Mouse (Mus musculus): ENCODE results near the gene Acot11. TPM values are rescaled to one million over a fixed set of nuclear protein-coding genes. Genes with fewer than 3 reads are reported as not detected.
A peak's percentile ranks its signal among the peaks of the same experiment; 100 is the strongest.

Acot11 gene
- polyA plus RNA-seq, 1 experiment from 2014 or later: 0.93 TPM

DNA sequence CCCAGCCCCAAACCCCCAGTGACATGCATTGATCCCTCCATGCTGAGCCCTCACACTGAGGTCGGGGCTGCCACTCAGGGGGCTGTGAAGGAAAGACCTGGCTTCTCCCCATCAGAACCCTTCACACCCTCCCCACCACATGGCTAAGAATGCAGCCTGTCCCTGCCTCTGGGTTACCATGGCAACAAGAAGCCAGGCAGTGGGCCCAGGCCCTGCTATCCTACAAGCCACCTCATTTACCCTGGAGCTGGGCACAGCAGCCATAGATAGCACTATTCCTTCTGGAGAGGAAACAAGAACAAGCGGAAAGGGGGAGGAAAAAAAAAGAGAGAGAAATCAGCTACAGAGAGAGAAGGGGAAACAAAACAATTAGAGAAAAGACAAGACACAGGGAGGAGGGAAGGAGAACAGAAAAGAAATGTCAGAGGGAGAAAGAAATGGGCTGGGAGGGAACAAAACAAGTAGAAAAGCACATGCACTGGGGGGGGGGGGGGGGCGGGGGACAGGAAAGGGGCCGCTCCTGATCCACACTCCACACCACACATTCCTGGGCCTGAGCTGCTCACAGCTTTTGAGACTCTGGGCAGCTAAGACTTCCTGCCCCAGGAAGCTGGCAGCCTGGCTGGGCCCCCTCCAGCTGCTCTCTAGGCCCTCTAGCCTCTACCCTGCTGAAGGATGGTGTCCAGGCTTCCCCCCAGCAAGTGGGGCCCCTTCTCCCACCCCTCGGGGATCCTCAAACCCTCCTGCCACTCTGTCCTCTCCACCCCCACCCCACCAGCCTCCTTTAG, 18.9 kb downstream of the Acot11 start:
- WGBS: 5% methylated on average over 3 of the region's 5 CpGs
- H3K4me2 ChIP-seq (replicated peaks; ENCODE audit: low read depth, low read length): no peak overlapping the region
- peak; percentile 68 for DNase-seq (ENCODE audit: low spot score)
- H3K36me3 ChIP-seq (ENCODE audit: insufficient read depth, low read length): no peaks in the 10 kb centered on the region
- peak; percentile 80 for ATAC-seq
- H3K27ac ChIP-seq (ENCODE audit: low read length): peak overlapping the region; percentile 60
- no peak overlapping the region for H3K4me3 ChIP-seq (ENCODE audit: low read depth, low read length)
- H3K4me1 ChIP-seq (ENCODE audit: insufficient read depth, low read depth, low read length): peaks cover 5% of the 10 kb centered on the region; the same call in 1 of the 2 replicates
- TF ChIP-seq CTCF (IDR thresholded peaks at IDR 0.05) (no peak), EP300 (IDR thresholded peaks at IDR 0.05) (no peak)
- H3K27me3 ChIP-seq (replicated peaks; ENCODE audit: insufficient read depth, low read length): no peaks in the 10 kb centered on the region
- H3K9ac ChIP-seq (replicated peaks; ENCODE audit: low read depth): no peak overlapping the region
- no peaks in the 10 kb centered on the region for H3K9me3 ChIP-seq (ENCODE audit: low read length)

DNA sequence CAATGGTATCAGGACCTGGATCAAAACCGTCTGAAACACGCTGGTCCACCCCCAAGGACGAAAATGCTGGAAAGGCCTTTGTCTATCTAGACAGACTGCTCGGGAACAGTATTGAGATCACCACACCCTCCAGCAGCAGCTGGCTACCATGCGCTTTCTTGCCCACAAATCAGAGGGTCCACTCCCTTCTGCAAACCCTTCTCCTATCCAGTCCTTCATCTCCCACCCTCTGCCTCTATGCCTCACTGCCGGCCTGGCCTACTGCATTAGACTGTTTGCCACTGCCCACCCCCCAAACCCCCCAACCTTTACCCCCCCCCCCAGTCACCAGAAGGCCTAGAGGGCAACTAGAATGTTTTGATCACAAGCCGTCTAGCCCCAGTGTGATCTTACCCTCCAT, 19.5 kb downstream of the Acot11 start:
- H3K9me3 ChIP-seq (ENCODE audit: low read length): no peaks in the 10 kb centered on the region
- no peak overlapping the region for H3K4me2 ChIP-seq (replicated peaks; ENCODE audit: low read depth, low read length)
- no peak for ATAC-seq
- H3K27me3 ChIP-seq (replicated peaks; ENCODE audit: insufficient read depth, low read length): no peaks in the 10 kb centered on the region
- WGBS: 73% methylated on average over 7 of the region's 7 CpGs
- TF ChIP-seq CTCF (IDR thresholded peaks at IDR 0.05) (no peak), EP300 (IDR thresholded peaks at IDR 0.05) (no peak)
- H3K4me1 ChIP-seq (ENCODE audit: insufficient read depth, low read depth, low read length): peaks cover 5% of the 10 kb centered on the region; the same call in 1 of the 2 replicates
- DNase-seq (ENCODE audit: low spot score): no peak
- no peak overlapping the region for H3K4me3 ChIP-seq (ENCODE audit: low read depth, low read length)
- H3K27ac ChIP-seq (ENCODE audit: low read length): peak overlapping the region; percentile 60; the same call in 1 of the 2 replicates
- H3K9ac ChIP-seq (replicated peaks; ENCODE audit: low read depth): no peak overlapping the region
- H3K36me3 ChIP-seq (ENCODE audit: insufficient read depth, low read length): no peaks in the 10 kb centered on the region

DNA sequence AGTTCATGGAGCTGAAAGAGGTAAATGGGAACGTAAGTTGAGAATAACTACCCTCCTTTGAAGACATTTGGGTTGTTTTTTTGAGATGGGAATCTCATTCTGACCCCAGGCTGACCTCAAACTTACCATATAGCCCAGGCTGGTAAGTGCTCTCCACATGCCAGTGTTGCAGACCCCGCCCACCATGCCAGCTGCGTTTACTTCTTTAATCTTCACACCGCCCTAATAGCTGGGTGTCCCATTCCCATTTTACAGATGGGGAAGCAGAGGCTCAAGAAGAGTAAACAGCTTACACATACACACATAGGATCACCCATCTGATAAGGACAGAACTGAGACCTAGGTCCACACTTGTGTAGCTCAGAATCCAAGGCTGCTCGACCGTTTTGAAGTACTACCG, 20.0 kb downstream of the Acot11 start:
- Histone ChIP-seq H3K4me1 (ENCODE audit: insufficient read depth, low read depth, low read length) (peaks cover 5% of the 10 kb centered on the region; the same call in 1 of the 2 replicates), H3K36me3 (ENCODE audit: insufficient read depth, low read length) (no peaks in the 10 kb centered on the region), H3K4me3 (ENCODE audit: low read depth, low read length) (no peak overlapping the region), H3K9ac (replicated peaks; ENCODE audit: low read depth) (no peak overlapping the region), H3K27ac (ENCODE audit: low read length) (no peak overlapping the region), H3K27me3 (replicated peaks; ENCODE audit: insufficient read depth, low read length) (no peaks in the 10 kb centered on the region), H3K9me3 (ENCODE audit: low read length) (no peaks in the 10 kb centered on the region), H3K4me2 (replicated peaks; ENCODE audit: low read depth, low read length) (no peak overlapping the region)
- DNase-seq (ENCODE audit: low spot score): no peak
- no peak for ATAC-seq
- no peak for TF ChIP-seq EP300 (IDR thresholded peaks at IDR 0.05)
- no peak for TF ChIP-seq CTCF (IDR thresholded peaks at IDR 0.05)
- 79% methylated on average over 7 of the region's 7 CpGs for WGBS

DNA sequence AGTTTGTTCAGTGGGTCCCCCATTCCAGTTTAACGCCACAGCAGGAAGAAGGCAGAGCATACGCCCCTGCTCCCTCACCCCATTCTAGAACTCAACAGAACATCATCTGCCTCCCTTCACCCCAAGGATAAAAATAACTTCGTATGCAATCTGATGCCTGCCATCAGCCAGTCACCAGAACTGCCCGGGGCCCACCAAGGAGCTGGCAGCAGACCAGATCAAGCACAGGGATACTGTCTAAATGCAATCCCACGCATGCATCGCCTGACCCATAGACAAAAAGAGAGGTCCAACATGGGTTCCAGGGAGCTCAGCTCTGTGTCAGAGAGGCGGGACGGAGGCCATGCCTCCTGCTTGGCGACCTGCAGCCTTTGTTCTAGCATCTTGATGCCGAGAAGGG, 21.7 kb downstream of the Acot11 start:
- no peak overlapping the region for H3K4me3 ChIP-seq (ENCODE audit: low read depth, low read length)
- H3K36me3 ChIP-seq (ENCODE audit: insufficient read depth, low read length): no peaks in the 10 kb centered on the region
- WGBS: 71% methylated on average over 10 of the region's 10 CpGs
- no peak for DNase-seq (ENCODE audit: low spot score)
- no peak overlapping the region for H3K9ac ChIP-seq (replicated peaks; ENCODE audit: low read depth)
- H3K9me3 ChIP-seq (ENCODE audit: low read length): no peaks in the 10 kb centered on the region
- ATAC-seq: no peak
- H3K27me3 ChIP-seq (replicated peaks; ENCODE audit: insufficient read depth, low read length): no peaks in the 10 kb centered on the region
- TF ChIP-seq EP300 (IDR thresholded peaks at IDR 0.05) (no peak), CTCF (IDR thresholded peaks at IDR 0.05) (no peak)
- H3K4me2 ChIP-seq (replicated peaks; ENCODE audit: low read depth, low read length): no peak overlapping the region
- peaks cover 13% of the 10 kb centered on the region; the same call in 1 of the 2 replicates for H3K4me1 ChIP-seq (ENCODE audit: insufficient read depth, low read depth, low read length)
- H3K27ac ChIP-seq (ENCODE audit: low read length): no peak overlapping the region

DNA sequence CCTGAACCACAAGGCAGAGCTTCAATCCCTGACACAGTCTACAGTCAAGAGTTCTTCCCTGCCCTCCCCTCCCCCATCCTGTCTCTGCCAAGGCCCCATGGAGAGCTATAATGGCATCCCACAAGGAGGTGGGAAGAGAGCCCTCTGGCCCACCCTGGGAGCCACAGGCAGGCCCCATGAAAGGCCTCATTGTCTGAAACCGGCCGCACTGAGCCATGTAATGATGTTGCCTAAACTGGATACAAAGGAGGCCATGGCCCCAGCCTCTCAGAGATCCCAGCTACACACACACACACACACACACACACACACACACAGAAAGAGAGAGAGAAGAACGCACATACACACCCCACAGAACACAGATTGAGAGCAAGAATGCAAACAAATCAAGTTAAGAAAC, 24.8 kb downstream of the Acot11 start:
- Histone ChIP-seq H3K36me3 (ENCODE audit: insufficient read depth, low read length) (no peaks in the 10 kb centered on the region), H3K4me3 (ENCODE audit: low read depth, low read length) (no peak overlapping the region), H3K27me3 (replicated peaks; ENCODE audit: insufficient read depth, low read length) (no peaks in the 10 kb centered on the region), H3K9me3 (ENCODE audit: low read length) (no peaks in the 10 kb centered on the region), H3K4me1 (ENCODE audit: insufficient read depth, low read depth, low read length) (peaks cover 7% of the 10 kb centered on the region; the same call in 1 of the 2 replicates), H3K27ac (ENCODE audit: low read length) (no peak overlapping the region), H3K4me2 (replicated peaks; ENCODE audit: low read depth, low read length) (no peak overlapping the region), H3K9ac (replicated peaks; ENCODE audit: low read depth) (no peak overlapping the region)
- no peak for DNase-seq (ENCODE audit: low spot score)
- TF ChIP-seq EP300 (IDR thresholded peaks at IDR 0.05) (no peak), CTCF (IDR thresholded peaks at IDR 0.05) (no peak)
- no peak for ATAC-seq
- WGBS: 52% methylated on average over 3 of the region's 3 CpGs

DNA sequence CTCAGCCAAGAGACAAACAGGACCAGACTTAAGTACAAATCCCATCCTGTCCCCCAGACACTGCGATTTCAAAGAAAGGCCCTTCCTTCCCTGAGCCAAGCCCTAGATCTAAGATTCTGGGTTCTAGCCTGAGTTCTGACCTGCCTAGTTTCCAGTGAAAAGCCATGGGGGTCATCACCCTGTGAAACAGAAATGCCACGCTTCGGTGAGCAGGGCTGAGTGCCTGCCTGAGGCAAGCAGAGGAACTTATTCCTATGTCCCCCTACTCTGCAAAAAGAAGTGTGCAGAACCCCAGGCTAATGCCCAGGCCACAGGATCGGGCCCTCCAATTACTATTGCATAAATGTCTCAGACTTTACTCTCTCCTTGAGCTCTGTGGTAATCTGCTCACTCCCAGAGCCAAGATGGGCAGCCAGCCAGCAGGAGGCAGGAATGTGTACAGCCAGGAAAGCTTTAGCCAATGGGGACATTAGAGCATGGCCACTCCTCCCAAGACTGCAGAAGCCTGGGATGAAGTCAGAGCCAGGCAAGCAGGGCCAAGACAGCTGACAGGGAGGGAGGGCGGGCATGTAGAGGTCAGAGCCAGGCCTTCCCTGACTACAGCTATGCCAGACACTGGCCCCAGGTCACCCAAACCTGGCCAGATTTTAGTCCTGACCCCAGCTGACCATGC, 26.5 kb downstream of the Acot11 start:
- TF ChIP-seq CTCF (IDR thresholded peaks at IDR 0.05): peak; percentile 58
- TF ChIP-seq EP300 (IDR thresholded peaks at IDR 0.05): peak; percentile 77
- Histone ChIP-seq H3K27me3 (replicated peaks; ENCODE audit: insufficient read depth, low read length) (no peaks in the 10 kb centered on the region), H3K9ac (replicated peaks; ENCODE audit: low read depth) (no peak overlapping the region), H3K4me3 (ENCODE audit: low read depth, low read length) (no peak overlapping the region), H3K36me3 (ENCODE audit: insufficient read depth, low read length) (no peaks in the 10 kb centered on the region), H3K27ac (ENCODE audit: low read length) (peak overlapping the region; percentile 74), H3K9me3 (ENCODE audit: low read length) (no peaks in the 10 kb centered on the region), H3K4me1 (ENCODE audit: insufficient read depth, low read depth, low read length) (peaks cover 7% of the 10 kb centered on the region; the same call in 1 of the 2 replicates), H3K4me2 (replicated peaks; ENCODE audit: low read depth, low read length) (no peak overlapping the region)
- ATAC-seq (peak; percentile 99), DNase-seq (ENCODE audit: low spot score) (peak; percentile 99)
- WGBS: 39% methylated on average over 5 of the region's 5 CpGs

Measured in lung, postnatal 0 days (tissue).